Mouse (Mus musculus): ENCODE measurements around the gene Tmem196. TPM values are rescaled to one million over a fixed set of nuclear protein-coding genes. Genes with fewer than 3 reads are reported as not detected.
A peak's percentile ranks its signal among the peaks of the same experiment; 100 is the strongest.
"Not testable (repeated sequence)": the region's sequence is repeated elsewhere in the genome, so short reads cannot be mapped to it uniquely, and the experiment has no call there.

Gene Tmem196
- total RNA-seq (2021), result under 1 TPM; 0.33 to 0.35 TPM

- intact Hi-C loops (cut with DNase I), result loop anchor here (2.0 kb wide), 1 partner anchor 19 kb away; no protein-coding TSS in a partner anchor
- DNase-seq, result peak; percentile 2 to 6
Measured at GRCm38 (mm10) chr12:119945589-119946310, at the start of gene Tmem196. TSS of gene Tmem196 (plus strand) at chr12:119945822.

- DNase-seq, result no peak
- intact Hi-C loops (cut with DNase I), result loop anchor here (2.0 kb wide), 1 partner anchor 20 kb away; no protein-coding TSS in a partner anchor
Measured at GRCm38 (mm10) chr12:119946311-119946692, 680 bp downstream of the Tmem196 start.

GRCm38 (mm10) chr12:119957041-119957440 is 11.4 kb downstream of the Tmem196 start:
- intact Hi-C loops (cut with DNase I), result no loop called here

GRCm38 (mm10) chr12:119960730-119961129 is 15.1 kb downstream of the Tmem196 start:
- DNase-seq, result peak; percentile 35 to 40
- intact Hi-C loops (cut with DNase I), result no loop called here

More at GRCm38 (mm10) chr12:119957041-119957440, 11.4 kb downstream of the Tmem196 start:
- no peak for DNase-seq

GRCm38 (mm10) chr12:119965373-119965772 is 19.8 kb downstream of the Tmem196 start:
- no peak for DNase-seq
- intact Hi-C loops (cut with DNase I), result no loop called here

GRCm38 (mm10) chr12:119970068-119970467 is 24.4 kb downstream of the Tmem196 start:
- DNase-seq, result no peak
- intact Hi-C loops (cut with DNase I), result no loop called here

- peak; percentile 14 to 17 for DNase-seq
- intact Hi-C loops (cut with DNase I), result loop anchor here (1.0 to 5.0 kb wide), 3 partner anchors 554 to 1050 kb away; no protein-coding TSS in a partner anchor
Measured at GRCm38 (mm10) chr12:119981731-119982130, 36.1 kb downstream of the Tmem196 start.

GRCm38 (mm10) chr12:119998267-119998666 is 52.6 kb downstream of the Tmem196 start:
- DNase-seq, result no peak
- intact Hi-C loops (cut with DNase I), result no loop called here

- intact Hi-C loops (cut with DNase I), result no loop called here
- no peak for DNase-seq
Measured at GRCm38 (mm10) chr12:120004280-120004679, 58.7 kb downstream of the Tmem196 start.

GRCm38 (mm10) chr12:120014768-120015167 is 69.1 kb downstream of the Tmem196 start:
- intact Hi-C loops (cut with DNase I), result no loop called here
- no peak for DNase-seq

GRCm38 (mm10) chr12:120015201-120015600 is 69.6 kb downstream of the Tmem196 start:
- intact Hi-C loops (cut with DNase I), result no loop called here
- no peak for DNase-seq

- intact Hi-C loops (cut with DNase I), result not testable (repeated sequence)
- DNase-seq, result peak; percentile 73 to 90
Measured at GRCm38 (mm10) chr12:120028089-120028959, 82.7 kb downstream of the Tmem196 start.
